Mouse (Mus musculus) limb, embryonic 12.5 days (tissue): ENCODE results near the gene Gucy1b2. TPM values are rescaled to one million over a fixed set of nuclear protein-coding genes. Genes with fewer than 3 reads are reported as not detected.

Experiments
- ATAC-seq: fragments of 200-750 bp; cut with Nextera tagmentation; 2 replicates; pipeline ENCODE4 v1.8.0; 2017; ENCODE audit warnings: low read depth, moderate TSS enrichment; ENCODE audit not compliant: insufficient number of reproducible peaks, insufficient read depth, low FRiP score, low TSS enrichment
- H3K27ac ChIP-seq: fragments of 300-500 bp; sonication (generic); 2 replicates; pipeline ENCODE4 v1.5.1; 2016; ENCODE audit warnings: mild to moderate bottlenecking, moderate library complexity
- H3K27me3 ChIP-seq: fragments of 300-500 bp; sonication (generic); 2 replicates; pipeline ENCODE4 v1.6.1; 2016; ENCODE audit warnings: mild to moderate bottlenecking, moderate library complexity
- H3K36me3 ChIP-seq: fragments of 300-500 bp; sonication (generic); 2 replicates; pipeline ENCODE4 v1.6.1; 2016; ENCODE audit warnings: mild to moderate bottlenecking, moderate library complexity
- H3K4me1 ChIP-seq: fragments of 300-500 bp; sonication (generic); replicated peaks from 2 replicates; pipeline ENCODE4 v1.6.1; 2016
- H3K4me2 ChIP-seq: fragments of 300-500 bp; sonication (generic); 2 replicates; pipeline ENCODE4 v1.6.1; 2016; ENCODE audit warnings: mild to moderate bottlenecking, moderate library complexity
- H3K4me3 ChIP-seq: fragments of 300-500 bp; sonication (generic); replicated peaks from 2 replicates; pipeline ENCODE4 v1.5.1; 2016; ENCODE audit warnings: mild to moderate bottlenecking
- H3K9ac ChIP-seq: fragments of 300-500 bp; sonication (generic); replicated peaks from 2 replicates; pipeline ENCODE4 v1.6.1; 2016; ENCODE audit warnings: mild to moderate bottlenecking, moderate library complexity
- H3K9me3 ChIP-seq: fragments of 300-500 bp; sonication (generic); 2 replicates; pipeline ENCODE4 v1.6.1; 2016; ENCODE audit warnings: mild to moderate bottlenecking, moderate library complexity
- WGBS: fragments of 180-500 bp; shearing (Covaris S2); methylation state at CpG from one replicate; pipeline ENCODE4 v1.1.7; 2016; 5-methylcytosine and 5-hydroxymethylcytosine counted together
- polyA plus RNA-seq: library from polyadenylated mRNA; unstranded; fragments of >200 nt; fragmentation: Nextera tagmentation; extraction: Ambion mirVana; gene quantifications from 2 replicates; pipeline ENCODE4 v1.2.1, GENCODE M21; 2016

The Gucy1b2 gene
- polyA plus RNA-seq, 1 experiment from 2014 or later = 0.10 TPM

DNA sequence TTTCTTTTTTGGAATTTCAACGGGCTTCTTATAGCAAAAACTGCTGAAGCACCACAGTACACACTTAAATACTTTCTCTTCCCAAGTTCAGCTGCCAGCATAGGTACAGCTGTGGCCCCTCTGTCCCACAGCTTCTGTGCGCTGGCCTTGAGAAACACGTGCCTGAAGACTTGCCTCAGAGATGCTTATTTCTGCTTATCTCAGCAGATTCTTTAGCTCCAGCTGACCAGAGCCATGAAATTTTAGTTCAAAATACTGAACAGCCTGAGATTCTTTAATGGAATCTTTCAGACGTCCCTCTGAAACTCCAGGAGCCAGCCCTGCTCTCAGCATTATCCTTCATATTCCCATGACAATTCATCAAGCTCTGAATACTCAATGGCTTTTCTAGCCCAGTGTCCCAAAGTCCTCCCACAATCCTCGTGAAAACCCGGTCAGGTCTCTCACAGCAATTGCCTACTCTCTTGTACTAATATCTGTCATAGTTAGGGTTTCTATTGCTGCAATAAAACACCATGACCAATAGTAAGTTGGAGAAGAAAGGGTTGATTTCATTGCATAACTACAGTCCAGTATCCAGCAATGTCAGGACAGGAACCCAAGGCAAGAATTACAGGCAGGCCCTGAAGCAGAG, 12.1 kb upstream of the Gucy1b2 start:
- Histone ChIP-seq H3K4me1 (peaks cover 8% of the 10 kb centered on the region), H3K4me3 (no peak overlapping the region), H3K27me3 (peaks cover 9% of the 10 kb centered on the region; the same call in 1 of the 2 replicates), H3K9ac (no peak overlapping the region), H3K4me2 (no peak overlapping the region), H3K36me3 (no peaks in the 10 kb centered on the region), H3K9me3 (no peaks in the 10 kb centered on the region), H3K27ac (no peak overlapping the region)
- no peak for ATAC-seq
- 70% methylated on average over 6 of the region's 6 CpGs for WGBS

DNA sequence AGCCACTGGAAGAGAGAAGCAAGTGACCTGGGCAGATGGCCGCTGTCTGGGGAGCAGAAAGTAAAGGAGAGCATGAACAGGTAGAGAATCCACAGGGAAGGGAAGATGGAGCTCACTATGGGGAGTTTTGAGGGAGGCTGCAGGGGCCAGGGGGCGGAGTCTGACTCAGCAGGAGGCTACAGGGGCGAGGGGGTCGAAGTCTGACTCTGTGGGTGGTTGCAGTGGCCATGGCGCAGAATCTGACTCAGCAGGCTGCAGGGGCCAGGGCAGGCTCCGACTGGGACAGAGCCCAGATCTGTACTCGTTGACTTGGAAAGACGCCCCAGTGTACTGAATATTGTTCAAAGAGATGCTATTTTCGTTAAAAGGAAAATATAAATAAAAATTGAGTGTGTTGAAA, 8.9 kb upstream of the Gucy1b2 start:
- Histone ChIP-seq H3K27me3 (peaks cover 9% of the 10 kb centered on the region; the same call in 1 of the 2 replicates), H3K9me3 (no peaks in the 10 kb centered on the region), H3K9ac (no peak overlapping the region), H3K36me3 (no peaks in the 10 kb centered on the region), H3K27ac (no peak overlapping the region), H3K4me2 (peak overlapping the region; percentile 32), H3K4me3 (no peak overlapping the region), H3K4me1 (peaks cover 8% of the 10 kb centered on the region)
- no peak for ATAC-seq
- WGBS = 24% methylated on average over 9 of the region's 9 CpGs

DNA sequence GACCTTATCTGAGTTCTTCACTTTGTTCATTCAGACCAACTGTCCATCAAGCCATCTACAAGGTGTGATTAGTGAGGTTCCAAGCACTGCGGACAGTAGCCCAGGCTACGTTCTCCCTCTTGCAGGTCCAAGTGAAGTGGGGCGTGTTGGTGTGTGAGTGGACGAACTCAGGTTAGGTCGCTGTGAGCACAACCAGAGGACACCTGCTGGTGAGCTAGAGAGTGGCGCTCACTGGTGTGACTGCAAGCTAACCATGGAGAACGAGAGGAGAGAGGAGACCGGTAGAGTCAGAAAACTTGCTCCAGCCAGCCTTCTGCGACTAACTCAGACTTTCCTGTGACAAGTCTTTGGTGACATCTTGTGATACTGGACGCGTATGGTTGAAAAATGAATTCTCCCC, 3.5 kb upstream of the Gucy1b2 start:
- Histone ChIP-seq H3K27me3 (peaks cover 9% of the 10 kb centered on the region; the same call in 1 of the 2 replicates), H3K9me3 (no peaks in the 10 kb centered on the region), H3K9ac (no peak overlapping the region), H3K27ac (no peak overlapping the region), H3K4me1 (peaks cover 2% of the 10 kb centered on the region; the same call in 1 of the 2 replicates), H3K4me3 (no peak overlapping the region), H3K36me3 (no peaks in the 10 kb centered on the region), H3K4me2 (no peak overlapping the region)
- ATAC-seq = no peak
- 69% methylated on average over 11 of the region's 11 CpGs for WGBS

DNA sequence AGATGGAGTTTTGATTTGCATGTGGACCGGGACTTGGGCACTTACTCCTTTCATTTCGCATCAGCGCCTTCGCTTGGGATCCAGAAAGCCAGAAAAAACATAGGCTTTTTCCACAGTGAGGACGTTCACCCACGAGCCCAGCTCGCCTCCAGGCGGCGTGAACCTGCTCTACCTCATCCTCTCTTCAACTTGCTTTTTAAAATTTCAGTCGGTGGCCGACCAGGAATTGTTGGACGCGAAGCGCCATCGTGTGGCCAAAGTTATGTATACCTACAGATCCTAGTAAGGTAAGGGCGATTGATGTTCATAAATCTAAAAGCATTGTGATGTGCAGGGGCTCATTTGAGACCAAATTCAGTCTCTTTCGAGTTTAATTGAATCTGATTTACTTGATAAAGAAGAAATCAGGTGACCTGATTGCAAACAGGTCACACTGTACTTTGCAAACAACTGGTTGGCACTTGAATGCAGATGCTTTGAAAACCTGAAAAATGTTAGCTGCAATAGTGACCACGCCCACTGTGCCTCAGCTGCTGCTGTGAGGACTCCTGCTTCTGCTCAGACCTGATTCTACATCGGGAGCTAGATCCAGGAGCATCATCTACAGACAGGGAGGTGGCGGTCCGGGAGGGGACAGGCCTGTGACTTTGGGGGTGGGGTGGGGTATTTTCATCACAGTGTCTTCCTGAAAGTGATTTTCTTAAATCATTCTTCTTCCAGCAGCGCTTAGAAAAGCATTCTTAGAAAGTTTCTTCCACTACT, 1.5 kb upstream of the Gucy1b2 start:
- H3K27me3 ChIP-seq = peaks cover 4% of the 10 kb centered on the region; the same call in 1 of the 2 replicates
- H3K27ac ChIP-seq = no peak overlapping the region
- H3K4me2 ChIP-seq = peak overlapping the region; percentile 21; the same call in 1 of the 2 replicates
- ATAC-seq = no peak
- H3K9me3 ChIP-seq = no peaks in the 10 kb centered on the region
- no peak overlapping the region for H3K9ac ChIP-seq
- no peaks in the 10 kb centered on the region for H3K36me3 ChIP-seq
- H3K4me1 ChIP-seq = no peaks in the 10 kb centered on the region
- H3K4me3 ChIP-seq = no peak overlapping the region
- WGBS = 22% methylated on average over 22 of the region's 22 CpGs

DNA sequence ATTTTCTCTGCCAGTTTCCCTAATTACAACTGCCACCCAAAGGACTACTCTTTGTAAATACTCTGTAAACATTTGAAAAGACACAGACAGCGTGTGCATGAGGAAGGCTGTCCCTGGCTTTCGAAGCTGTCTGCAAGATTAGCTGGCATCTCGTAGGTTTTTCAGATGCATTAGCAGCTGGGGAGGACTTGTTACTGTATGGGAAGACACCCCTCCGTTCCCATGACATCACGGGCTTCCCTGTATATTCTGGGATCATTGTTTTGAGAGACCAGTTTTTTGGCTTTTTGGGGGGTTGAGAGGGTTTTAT, 564 bp downstream of the Gucy1b2 start:
- H3K36me3 ChIP-seq = no peaks in the 10 kb centered on the region
- WGBS = 77% methylated on average over 5 of the region's 5 CpGs
- no peak for ATAC-seq

DNA sequence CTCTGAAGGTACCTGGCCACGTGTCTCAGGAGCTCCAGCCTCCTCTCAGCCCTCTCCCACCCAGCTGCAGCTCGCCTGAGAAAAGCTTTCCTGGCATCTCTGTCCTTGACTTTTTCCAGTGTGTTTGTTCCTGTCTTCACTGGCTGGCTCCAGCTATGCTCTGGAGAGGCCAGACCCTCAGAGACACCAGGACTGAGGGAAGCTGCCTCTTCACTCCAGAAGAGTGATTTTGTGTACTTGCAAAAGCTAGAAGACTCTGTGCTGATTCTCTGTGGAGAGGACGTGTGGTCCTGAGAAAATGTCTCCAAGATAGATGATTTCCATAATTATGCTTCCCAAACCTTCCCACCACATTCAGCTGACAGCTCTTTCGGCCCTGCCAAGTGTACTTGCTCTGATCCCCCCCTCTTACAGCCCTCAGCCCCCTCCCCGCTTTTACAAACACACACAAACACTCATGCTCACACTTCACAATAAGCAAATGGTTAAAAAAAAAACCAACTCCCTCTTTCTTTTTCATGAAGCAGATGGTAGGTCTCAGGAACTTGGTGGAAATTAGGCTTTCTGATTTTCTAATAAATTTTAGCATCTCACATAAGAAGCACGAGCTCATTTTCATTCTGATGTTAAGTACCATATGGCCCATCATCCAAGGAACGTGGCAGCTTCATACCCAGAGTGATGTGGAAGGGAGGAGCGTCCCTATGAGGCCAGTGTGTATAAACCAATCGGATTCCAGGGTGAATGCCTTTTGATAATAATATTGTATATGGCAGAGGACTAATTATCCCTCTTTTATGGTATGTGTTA, 1.1 kb downstream of the Gucy1b2 start:
- 60% methylated on average over 9 of the region's 9 CpGs for WGBS
- H3K4me2 ChIP-seq = no peak overlapping the region

More for the DNA sequence above, 564 bp downstream of the Gucy1b2 start:
- Histone ChIP-seq H3K4me1 (no peaks in the 10 kb centered on the region), H3K9ac (no peak overlapping the region), H3K4me2 (no peak overlapping the region), H3K27me3 (peaks cover 4% of the 10 kb centered on the region), H3K4me3 (no peak overlapping the region), H3K9me3 (no peaks in the 10 kb centered on the region), H3K27ac (no peak overlapping the region)

DNA sequence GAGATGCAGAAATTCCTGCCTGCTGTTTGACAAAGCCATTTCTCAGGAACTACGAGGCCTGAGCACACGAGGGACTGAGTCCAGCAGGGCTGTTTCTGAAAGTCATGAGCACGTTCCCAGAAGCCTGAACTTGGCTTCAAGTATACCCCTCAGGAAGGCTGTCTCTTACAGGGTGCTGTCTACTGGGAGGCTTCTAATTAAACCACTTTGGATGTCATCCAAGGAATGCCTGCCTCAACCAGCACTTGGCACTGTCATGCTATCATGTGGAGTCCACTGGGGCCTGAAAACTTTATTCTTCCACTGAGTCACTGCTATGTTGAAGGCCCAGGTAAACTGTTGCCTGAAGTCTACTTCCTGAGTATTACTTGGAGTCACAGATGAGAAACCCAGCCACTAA, 2.0 kb downstream of the Gucy1b2 start:
- no peaks in the 10 kb centered on the region for H3K36me3 ChIP-seq
- H3K9ac ChIP-seq = no peak overlapping the region
- 72% methylated on average over 3 of the region's 3 CpGs for WGBS
- H3K4me1 ChIP-seq = no peaks in the 10 kb centered on the region
- H3K9me3 ChIP-seq = no peaks in the 10 kb centered on the region
- no peak overlapping the region for H3K4me2 ChIP-seq
- no peak overlapping the region for H3K27ac ChIP-seq
- no peak for ATAC-seq
- H3K27me3 ChIP-seq = peaks cover 4% of the 10 kb centered on the region; the same call in 1 of the 2 replicates
- no peak overlapping the region for H3K4me3 ChIP-seq

More for the DNA sequence above, 1.1 kb downstream of the Gucy1b2 start:
- Histone ChIP-seq H3K4me1 (no peaks in the 10 kb centered on the region), H3K9me3 (no peaks in the 10 kb centered on the region), H3K4me3 (no peak overlapping the region), H3K27me3 (peaks cover 4% of the 10 kb centered on the region), H3K36me3 (no peaks in the 10 kb centered on the region), H3K9ac (no peak overlapping the region), H3K27ac (no peak overlapping the region)
- ATAC-seq = no peak

DNA sequence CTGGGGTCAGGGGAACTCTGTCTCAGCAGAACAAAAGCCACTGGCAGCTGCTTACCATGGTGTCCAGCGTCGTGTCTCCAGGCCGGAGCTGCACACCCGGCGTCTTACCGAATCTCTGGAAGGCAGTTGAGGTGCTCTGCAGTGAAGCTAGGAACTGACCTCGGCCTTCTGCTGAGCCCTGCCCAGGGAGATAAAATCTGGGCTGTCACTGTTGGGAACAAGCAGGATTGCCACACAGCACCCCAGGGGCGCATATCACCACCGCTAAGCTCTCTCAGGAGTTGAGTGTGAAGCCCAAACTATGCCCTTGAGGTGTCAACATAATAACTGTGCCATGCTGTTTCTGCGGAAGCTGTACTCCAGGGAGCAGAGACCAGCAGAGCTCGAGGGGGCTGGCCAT, 2.8 kb downstream of the Gucy1b2 start:
- no peak for ATAC-seq
- no peak overlapping the region for H3K9ac ChIP-seq

DNA sequence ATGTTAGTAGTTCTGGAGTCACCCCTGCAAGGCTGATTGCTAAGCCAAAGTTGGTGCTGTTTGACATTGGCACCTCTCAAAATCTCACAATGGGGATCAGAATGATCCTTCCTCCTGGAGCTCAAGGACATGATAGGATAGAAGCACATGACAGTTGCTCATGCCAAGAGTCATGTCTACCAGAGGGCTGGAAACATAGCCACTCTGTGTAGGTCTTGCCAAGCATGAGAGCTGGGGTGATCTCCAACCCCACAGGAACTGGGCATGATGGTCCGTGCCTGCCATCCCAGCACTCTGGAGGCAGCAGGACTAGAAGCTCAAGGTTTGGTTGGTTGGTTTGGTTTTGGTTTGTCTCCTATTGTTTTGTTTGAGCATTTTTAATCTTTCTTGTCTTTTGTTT, 5.4 kb downstream of the Gucy1b2 start:
- no peak overlapping the region for H3K27ac ChIP-seq
- no peak overlapping the region for H3K9ac ChIP-seq
- no peak overlapping the region for H3K4me3 ChIP-seq
- H3K27me3 ChIP-seq = no peaks in the 10 kb centered on the region; the same call in 1 of the 2 replicates
- no peak for ATAC-seq
- 81% methylated on average over 1 of the region's 1 CpGs for WGBS
- H3K36me3 ChIP-seq = no peaks in the 10 kb centered on the region
- no peaks in the 10 kb centered on the region for H3K4me1 ChIP-seq
- no peak overlapping the region for H3K4me2 ChIP-seq
- H3K9me3 ChIP-seq = no peaks in the 10 kb centered on the region

More for the DNA sequence above, 2.8 kb downstream of the Gucy1b2 start:
- Histone ChIP-seq H3K4me2 (no peak overlapping the region), H3K36me3 (no peaks in the 10 kb centered on the region), H3K4me1 (no peaks in the 10 kb centered on the region), H3K4me3 (no peak overlapping the region), H3K9me3 (no peaks in the 10 kb centered on the region), H3K27me3 (peaks cover 4% of the 10 kb centered on the region; the same call in 1 of the 2 replicates), H3K27ac (no peak overlapping the region)
- 77% methylated on average over 11 of the region's 11 CpGs for WGBS

DNA sequence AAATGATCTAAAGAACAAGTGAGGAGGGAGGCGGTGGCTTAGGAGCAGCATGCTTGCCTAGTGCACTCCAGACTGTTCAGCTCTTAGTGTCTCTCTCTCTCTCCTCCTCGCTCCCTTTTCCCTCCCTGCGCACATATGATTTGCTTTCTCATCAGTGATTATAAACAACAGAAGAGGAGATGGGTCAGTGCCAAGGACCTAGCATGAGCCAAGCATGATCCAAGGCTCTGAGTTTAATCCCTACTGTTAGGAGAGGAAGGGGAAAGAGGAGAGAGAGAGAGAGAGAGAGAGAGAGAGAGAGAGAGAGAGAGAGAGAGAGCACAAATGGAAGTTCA, 8.9 kb downstream of the Gucy1b2 start:
- WGBS = 86% methylated on average over 3 of the region's 3 CpGs
- Histone ChIP-seq H3K36me3 (no peaks in the 10 kb centered on the region), H3K4me1 (peaks cover 6% of the 10 kb centered on the region), H3K9me3 (no peaks in the 10 kb centered on the region), H3K9ac (no peak overlapping the region), H3K27ac (no peak overlapping the region), H3K27me3 (no peaks in the 10 kb centered on the region), H3K4me3 (no peak overlapping the region), H3K4me2 (no peak overlapping the region)
- no peak for ATAC-seq
